Mouse (Mus musculus) retina, postnatal 7 days (tissue): ENCODE results near the gene Cntrob.
"Not testable (repeated sequence)": the region's sequence is repeated elsewhere in the genome, so short reads cannot be mapped to it uniquely, and the experiment has no call there.

Source experiments
- DNase-seq: peaks from one replicate; pipeline ENCODE4 v3.0.0-alpha.2; 2012; ENCODE audit warnings: low read depth, low spot score

The Cntrob gene

DNA sequence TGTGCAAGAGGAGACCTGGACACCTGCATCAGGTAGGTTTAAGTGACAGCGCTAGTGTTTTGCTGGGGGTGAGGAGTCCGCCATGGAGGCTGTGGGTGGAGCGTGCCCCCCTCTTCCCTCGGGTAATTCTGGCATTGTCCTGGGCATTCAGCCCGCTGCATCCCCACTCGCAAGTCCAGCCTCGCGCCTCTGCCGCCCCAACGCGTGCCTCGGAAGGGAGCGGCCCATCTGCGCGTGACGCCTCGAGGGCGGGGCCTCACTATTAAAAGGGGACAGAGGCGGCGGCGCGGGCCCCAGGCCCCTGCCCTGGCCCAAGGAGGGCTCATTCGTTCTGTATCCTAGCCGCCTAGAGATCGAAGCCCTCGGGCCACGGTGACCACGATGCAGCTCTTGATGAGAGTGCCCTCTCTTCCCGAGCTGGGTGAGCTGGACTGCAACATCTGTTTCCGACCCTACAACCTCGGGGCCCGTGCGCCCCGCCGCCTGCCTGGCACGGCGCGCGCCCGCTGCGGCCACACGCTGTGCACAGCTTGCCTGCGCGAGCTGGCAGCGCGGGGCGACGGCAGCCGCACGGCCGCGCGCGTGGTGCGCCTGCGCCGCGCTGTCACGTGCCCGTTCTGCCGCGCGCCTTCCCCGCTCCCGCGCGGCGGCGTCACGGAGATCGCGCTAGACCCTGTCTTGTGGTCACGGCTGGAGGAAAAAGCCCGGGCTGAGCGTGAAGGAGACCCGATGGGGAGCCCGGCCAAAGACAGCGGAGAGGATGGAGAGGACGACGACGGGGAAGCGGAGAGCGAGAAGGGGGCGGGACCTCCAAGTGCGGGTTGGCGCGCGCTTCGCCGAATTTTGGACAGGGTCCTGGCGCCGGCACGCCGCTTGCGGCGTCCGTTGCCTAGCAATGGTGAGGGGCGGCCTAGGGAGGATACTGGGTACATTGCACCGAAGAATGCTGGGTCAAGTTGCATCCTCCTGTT is 16.9 kb upstream of the Cntrob start, which contains the start of gene Rnf227:
Rnf227 (plus strand) TSS at position 301 of the 971 bp plus-strand sequence.
- peak; percentile 74 for DNase-seq

DNA sequence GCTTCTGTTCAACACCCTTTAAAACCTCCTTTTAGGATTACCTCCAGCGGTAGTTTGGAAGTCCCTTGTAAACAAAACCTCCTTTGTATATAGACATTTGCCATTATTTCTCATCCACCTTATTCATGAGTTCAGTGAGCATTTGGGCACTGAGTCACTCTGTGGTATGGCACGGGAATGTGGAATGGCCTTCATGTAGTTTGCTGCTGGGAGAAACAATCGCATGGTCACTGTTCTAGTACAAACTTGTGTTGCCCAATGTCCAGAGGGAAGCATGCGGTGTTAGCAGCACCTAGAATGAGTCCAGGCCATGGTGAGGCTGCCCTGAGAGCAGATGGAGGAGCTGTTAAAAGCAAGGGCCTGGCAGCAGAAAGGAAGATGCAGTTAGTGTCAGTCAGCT is 11.2 kb upstream of the Cntrob start:
- no peak for DNase-seq

DNA sequence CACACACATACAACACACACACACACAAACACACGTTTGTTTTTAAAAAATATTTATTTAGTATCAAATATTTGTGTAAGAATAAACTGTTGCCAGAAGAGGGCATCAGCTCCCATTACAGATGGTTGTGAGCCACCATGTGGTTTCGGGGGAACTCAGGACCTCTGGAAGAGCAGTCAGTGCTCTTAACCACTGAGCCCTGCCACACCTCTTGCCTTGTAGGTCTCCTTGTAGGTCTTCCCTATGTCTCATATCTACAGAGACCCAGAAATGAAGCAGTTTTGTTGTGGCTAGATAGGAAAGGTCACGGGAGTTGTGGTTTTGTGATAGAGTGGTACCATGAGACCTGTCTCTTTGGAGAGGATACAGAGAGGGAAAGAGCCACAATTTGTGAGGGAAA is 10.3 kb upstream of the Cntrob start:
- no peak for DNase-seq

DNA sequence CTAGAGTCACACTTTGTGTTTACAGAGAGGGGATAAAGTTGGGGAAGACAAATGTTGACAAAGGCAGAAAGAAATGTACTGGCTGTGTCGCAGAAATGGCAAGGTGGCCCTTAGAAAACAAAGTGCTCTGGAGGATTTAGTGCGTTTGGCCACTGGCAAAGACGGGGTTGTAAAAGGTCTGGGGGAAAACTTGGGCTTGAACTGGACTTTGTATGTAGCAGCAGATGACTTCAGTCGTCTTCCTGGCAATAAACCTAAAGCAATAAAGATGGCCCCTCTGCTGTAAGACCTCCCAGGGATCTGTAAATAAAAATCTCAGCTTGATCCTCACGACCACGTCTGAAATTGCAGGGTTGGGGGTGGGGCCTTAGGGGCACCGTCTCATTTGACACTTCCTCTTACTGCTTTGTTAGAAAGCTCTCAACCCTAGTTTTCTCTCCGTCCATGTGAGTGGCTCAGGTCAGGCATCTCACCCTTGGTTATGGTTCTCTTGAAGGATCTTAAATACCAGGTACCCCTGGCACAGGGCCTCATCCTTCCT is 9.2 kb upstream of the Cntrob start:
- DNase-seq, result no peak

DNA sequence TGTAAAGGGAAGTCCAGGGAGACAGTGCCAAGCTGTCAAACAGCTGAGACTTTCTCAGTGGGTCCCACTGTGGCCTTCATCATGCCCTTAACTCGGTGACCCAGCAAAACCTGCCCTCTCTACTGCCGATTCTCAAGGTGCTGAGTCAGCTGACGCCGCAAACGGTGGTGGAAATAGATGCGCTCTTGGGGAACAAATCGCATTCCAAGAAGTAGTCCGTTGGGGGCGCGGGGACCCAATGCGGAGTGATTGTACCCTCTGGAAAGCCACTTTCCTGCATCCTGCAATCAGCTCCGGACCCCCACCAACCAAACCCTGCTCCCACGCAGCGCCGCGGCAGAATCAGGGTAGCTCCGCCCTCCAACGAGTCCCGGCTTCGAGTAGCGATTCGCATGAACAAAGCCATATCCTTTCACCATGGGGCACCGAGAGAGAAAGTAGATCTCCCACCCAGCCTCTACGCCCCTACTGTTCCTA is 8.4 kb upstream of the Cntrob start:
- peak; percentile 68 for DNase-seq

DNA sequence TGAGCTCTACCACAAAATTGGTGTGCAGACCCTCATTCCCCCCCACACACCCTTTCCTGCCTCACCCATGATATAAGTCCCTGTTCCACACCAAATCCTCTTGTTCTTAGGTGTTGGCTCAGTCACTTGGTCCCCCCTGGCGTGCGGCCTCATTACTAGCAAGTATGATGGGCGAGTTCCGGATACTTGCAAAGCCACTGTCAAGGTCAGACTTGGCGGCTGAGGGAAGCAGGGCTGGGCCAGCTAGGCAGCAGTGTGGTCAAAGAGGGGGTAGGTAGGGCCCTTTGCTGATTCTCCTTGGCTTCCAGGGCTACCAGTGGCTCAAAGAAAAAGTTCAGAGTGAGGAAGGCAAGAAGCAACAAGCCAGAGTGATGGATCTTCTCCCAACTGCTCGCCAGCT is 7.6 kb upstream of the Cntrob start:
- DNase-seq, result no peak

DNA sequence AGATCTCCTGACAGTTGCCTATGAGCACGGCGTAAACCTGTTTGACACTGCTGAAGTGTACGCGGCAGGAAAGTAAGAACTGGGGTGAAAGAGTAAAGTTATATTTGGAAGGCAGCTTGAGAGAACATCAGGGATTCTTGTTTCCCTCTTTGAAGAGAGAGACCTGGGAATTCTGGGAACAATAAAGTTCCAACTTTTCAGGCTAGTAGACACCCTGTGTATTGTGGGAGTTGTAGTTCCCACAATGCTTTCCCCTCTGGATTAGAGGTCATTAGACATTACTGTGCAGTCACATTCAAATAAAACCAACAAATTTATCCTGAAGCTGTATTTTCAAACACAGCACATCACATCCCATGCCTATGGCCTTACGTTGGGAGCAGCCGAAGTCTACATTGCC is 4.9 kb upstream of the Cntrob start:
- DNase-seq, result no peak

DNA sequence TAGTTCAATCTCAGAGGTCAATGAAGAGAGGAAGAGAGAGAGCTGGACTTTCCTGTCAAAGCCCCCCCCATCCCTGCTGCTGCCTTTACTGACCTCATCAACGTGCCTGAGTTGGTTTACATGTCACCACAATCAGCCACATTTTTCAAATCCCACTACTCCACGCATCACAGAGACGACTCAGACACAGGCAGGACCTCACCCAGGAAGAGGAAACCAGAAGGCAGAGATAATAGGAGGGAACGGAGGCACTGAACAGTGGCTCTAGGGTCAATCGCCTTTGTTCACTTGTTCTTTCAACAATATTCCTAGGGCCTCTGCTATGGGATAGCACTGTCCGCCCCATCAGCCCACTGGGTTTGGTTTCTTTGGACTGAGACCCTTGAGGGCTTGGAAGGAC is 4.1 kb upstream of the Cntrob start:
- DNase-seq, result no peak

DNA sequence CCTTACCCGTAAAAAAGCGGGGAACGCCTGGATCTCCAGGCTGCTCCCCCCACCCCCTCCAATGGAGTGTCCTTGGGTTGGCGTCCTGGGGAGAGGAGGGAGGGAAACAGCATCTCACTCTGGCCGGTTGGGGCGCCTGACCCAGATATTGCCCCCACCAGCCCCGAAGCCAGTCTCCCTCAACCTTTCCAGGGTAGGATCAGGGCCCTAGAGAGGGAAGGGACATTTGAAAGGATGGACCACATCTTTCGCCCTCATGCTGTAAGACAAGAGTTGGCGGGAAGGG is 3.5 kb upstream of the Cntrob start:
- no peak for DNase-seq

DNA sequence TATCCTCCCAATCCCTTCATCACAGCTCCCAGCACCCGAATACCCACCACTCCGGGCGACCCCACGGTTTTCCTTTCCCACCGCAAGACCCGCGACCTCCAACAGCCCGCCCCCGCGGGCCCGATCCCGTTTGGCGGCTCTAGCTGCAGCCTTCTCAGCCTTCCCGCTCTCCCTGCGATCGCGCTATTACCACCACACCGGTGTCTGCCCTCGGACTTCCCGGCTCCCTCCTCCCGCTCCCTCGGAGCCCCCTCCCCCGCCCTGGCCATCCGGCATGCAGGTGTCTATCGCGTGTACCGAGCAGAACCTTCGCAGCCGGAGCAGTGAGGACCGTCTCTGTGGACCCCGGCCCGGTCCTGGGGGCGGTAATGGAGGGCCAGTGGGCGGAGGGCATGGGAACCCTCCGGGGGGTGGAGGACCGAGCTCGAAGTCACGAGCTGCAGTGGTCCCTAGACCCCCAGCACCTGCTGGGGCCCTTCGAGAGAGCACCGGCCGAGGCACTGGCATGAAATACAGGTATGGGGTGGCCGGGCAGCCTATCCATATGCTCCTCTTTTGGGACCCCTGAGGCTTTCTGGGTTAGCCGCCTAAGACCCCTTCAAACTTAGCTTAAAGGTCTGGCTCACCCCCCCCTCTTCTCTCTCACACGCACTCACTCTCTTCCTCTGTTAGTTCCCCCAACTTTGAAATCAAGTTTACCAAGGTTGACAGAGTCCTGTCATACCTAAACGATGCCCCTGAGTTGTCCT is 3.0 kb upstream of the Cntrob start:
- DNase-seq, result no peak

DNA sequence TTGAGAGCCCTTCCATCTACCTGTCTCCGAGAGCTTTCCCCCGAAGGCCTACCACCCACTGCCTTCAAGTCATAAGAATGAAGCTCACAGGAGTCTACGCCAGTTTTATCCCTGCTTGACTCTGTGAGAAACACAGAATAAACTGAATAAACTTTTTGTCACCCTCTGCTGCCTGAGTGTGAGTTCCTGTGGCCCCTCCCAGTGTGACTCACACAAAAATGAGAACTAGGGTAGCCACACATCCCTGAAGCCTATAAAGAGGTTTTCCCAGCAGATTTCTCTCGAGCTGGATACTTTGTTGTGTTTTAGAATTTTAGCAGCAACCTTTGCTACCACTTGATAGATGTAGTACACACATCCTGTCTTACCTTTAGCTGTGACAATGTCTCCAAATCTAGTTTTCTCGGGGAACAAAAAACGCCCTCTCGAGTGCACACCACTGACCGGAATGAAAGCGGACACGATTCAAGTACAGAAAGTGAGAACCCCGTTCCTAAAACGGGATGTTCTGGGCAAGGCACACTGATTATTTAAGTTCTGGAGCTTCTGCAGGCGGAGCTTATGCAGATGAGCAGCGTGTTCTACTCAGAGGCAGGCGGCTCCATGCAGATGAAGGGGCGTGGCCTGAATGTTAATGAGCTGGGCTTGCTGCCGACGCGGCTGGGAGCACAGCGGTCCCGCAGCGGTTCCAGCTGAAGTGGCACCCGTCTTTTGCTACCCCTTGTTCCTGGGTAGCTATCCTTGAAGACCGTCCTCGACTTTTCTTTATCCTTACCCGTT is 2.2 kb upstream of the Cntrob start, which contains the start of gene Kcnab3:
Kcnab3 (plus strand) TSS at position 631 of the 780 bp plus-strand sequence.
- DNase-seq, result peak; percentile 73

DNA sequence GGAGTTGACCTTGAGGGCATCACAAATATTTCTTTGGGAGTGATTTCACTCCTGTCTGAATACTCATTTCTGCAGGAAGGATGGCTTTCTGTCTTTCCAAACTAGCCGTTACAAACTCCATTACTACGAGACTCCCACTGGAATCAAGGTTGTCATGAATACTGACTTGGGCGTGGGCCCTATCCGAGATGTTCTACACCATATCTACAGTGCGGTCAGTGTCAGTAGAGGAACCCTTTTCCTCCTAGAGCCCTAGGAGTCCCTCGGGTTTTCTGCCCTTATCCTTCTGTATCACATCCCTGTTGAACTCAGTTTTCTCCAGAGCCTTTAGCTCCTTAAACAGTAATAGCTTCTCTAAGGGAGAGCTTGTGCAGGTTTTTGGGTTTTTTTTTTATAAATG is 1.2 kb upstream of the Cntrob start:
- no peak for DNase-seq

DNA sequence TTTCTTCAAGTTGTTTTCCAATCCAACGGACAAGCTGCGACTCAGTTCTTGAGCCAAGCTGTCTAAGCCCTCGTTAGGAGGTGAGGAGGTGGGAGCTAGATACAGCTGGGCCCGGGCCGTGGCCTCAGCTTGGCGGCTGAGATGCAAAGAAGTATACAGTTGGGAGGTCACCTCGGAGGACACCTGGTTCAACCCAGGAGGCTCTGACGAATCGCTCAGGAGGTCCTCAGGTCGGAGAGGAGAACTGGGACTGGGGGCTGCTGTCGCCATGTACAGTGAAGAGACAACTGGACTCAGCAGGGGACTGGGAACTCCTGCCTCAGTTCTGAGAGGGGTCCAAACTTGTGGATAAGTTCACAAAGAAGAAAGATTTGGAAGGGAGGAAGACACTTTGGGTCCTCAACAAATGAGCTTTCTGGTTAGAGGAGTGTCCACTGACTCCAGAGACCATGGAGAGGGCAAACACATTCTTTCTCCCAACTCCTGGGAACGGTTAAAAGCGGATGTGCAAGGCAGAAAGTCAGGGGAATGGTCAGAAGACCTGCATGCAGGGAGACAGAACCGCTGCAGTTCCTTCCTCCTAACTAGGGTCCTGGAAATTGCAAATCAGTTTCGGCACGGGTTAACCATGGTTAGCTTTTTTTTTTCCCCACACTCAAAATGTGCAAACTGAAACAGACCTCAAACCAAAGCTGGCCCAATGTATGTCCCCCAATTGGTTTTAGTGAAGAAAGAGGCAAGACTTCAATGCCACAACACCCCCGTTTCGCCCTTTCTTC is 693 bp downstream of the Cntrob start:
- no peak for DNase-seq

DNA sequence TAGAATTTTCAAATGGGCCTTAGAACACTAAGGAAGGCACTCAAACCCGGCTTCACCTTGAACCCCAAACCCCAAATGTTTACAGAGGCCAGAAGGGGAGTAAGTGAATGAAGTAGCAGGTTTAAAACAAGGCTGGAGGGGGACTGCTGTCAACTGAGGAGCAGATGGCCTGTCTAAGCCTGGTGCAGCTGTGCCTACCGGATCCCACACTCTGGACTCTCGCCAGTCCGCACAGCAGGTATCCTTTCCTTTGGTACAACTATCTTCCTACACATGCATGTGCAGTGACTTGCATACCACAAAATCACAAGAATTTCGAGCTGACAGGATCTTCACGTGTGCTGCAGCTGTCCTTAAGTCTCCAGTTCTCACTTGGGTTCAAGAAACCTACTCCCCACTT is 1.6 kb downstream of the Cntrob start:
- no peak for DNase-seq

DNA sequence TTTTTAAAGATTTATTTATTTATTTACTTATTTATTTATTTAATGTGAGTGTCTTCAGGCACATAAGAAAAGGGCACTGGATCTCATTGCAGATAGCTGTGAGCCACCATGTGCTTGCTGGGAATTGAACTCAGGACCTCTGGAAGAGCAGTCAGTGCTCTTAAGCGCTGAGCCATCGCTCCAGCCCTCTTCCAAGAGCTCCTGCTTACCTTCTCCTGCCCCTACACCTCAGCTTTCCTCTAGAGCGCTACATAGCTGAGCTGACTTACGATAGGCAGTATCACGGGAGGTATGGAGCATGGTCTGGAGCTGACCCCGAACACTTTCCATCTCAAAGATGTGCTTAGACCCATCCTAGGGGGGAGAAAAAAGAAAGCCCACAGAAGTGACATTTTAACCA is 2.0 kb downstream of the Cntrob start:
- no peak for DNase-seq

DNA sequence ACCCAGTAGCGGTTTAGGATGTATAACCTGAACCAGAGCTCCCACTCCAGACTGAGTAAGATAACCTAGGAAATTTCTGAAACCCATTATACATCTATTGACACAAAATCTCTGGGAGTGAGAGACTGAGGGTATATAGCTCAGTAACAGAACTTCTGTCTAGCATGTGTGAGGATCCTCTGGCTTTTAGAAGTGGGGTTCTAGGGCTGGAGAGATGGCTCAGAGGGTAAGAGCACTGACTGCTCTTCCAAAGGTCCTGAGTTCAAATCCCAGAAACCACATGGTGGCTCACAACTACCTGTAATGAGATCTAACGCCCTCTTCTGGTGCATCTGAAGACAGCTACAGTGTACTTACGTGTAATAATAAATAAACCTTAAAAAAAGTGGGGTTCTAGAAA is 5.6 kb downstream of the Cntrob start:
- DNase-seq, result not testable (repeated sequence)

DNA sequence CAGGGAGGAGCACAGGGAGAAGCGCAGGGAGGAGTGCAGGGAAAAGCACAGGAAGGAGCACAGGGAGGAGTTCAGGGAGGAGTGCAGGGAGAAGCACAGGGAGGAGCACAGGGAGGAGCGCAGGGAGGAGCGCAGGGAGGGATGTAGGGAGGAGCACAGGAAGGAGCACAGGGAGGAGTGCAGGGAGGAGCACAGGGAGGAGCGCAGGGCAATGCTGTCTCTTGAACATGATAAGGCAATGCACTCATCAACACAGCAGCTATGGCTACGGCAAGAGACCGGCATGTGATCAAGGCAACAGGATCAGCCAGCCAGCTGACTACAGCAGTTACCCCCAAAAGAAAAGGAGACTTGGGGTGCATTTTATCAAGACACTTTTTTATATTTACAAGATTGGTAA is 7.2 kb downstream of the Cntrob start:
- no peak for DNase-seq

DNA sequence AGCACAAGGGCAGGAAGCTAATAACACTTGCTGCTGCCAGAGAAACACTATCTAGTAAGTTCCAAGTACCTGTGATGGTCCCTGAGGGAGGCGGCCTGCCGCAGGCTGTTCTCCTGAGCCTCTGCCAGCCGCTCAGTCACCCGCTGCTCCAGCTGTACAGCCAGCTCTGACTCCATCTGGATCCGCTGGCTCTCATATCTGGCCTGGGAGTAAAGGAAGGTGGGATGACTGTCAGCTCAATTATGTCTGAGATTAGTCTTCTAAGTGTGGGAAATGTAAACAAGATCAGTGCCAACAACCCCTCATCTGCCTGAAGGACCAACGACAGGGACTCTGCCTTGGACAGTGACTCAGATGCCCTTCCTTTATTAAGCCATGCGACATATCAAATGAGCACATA is 12.3 kb downstream of the Cntrob start:
- peak; percentile 53 for DNase-seq

DNA sequence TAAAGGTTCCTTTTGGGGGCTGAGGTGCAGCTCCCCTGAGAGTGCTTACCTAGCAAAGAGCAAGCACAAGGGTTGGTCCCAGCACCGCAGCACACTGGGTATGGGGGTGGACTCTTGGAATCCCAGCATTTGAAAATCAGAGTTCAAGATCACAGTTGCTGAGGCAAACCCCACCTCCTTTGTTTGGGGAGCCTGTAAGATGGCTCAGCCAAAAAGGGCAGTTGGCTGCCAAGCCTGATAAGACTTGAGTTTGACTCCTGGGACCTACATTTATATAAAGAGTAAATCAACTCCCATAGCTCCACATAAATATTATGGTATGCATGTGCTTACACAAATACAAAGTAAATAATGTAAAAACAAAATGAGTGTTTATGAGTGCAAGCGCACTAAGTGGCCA is 17.5 kb downstream of the Cntrob start:
- DNase-seq, result no peak

DNA sequence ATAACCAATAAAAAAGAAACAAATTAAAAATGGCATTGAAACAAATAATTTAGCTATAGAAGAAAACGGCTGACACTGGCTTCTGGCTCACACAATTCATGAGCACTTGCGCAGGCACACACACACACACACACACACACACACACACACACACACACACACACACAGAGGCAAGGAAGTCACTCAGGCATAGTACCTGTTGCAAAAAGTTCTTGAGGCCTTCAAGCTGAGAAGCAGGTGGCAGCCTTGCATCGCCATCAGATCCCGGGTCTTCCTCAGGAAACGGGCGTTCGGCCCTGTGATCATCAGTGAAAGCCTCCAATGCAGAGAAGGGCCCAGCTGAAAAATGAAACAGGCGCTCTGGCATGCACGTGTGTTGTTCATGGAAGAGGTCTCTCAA is 18.3 kb downstream of the Cntrob start:
- no peak for DNase-seq

DNA sequence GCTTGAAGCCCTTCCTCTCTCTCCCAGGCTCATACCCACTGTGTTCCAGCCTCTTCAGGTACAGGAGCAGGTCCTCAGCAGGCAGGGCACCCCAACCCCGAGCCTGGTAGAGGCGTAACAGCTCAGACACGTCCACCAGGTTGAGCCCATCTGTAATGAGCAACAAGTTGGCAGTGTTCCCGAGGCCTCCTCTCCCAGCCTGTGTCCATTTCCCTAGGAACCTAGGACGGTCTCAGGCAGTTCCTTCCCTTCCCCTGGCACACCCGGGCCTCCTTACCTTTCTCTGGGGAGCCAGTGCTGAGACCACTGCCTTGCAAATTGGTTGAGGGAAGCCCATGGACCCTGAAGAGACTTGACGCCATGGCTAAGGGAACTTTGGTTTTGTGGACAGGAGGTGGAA is 20.8 kb downstream of the Cntrob start:
- DNase-seq, result no peak
